In the genomic region with DNA sequence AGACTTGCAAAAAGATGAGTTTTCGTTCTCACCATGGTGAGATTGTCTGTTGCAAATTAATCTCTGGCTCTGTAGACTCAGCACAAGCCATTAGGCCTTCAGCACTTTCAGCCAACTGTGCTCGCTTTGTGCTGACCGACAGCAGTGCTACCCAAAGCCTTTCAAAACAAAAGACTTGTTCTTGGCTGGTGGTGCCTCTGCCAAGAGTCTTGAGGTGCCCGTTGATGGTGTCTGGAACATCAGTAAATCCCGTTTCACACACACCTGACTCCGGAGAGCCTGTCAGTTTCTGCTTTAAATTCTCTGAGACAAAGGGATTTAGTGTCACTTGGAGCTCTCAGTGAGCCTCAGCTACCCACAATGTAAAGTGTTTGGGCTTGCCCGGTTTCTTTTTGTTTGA, we compare ENCODE assay signal across 32 mouse cellular contexts. TPM values are rescaled to one million over a fixed set of nuclear protein-coding genes. Genes with fewer than 3 reads are reported as not detected.
"Had no signal": no experiment of that assay in that cellular context is flagged by ENCODE, and none has a peak within 500 bp of the region (broad histone marks: within the 10 kb centered on the region; RNA-seq: fewer than 3 reads in every experiment).

No protein-coding gene starts in this region.

- DNase-seq: left cerebral cortex, postnatal 4 days; liver; liver, embryonic 13.5 days; liver, postnatal 0 days; lung, adult 18-20 months; lung, embryonic 14.5 days; lung, postnatal 10 days; lung, postnatal 14 days; lung, postnatal 36 days; lung, postnatal 4 days; midbrain, embryonic 14.5 days had no signal

- H3K4me3 ChIP-seq: limb, embryonic 10.5 days; limb, embryonic 12.5 days; limb, embryonic 13.5 days; limb, embryonic 15.5 days; liver, embryonic 12.5 days; liver, embryonic 13.5 days; liver, embryonic 15.5 days; lung, embryonic 15.5 days; megakaryocyte, embryonic 14.5 days; midbrain, embryonic 10.5 days; midbrain, embryonic 12.5 days; midbrain, embryonic 13.5 days; midbrain, embryonic 15.5 days; myocyte; neural tube, embryonic 12.5 days had no signal

- H3K4me1 ChIP-seq: limb, embryonic 10.5 days; limb, embryonic 12.5 days; limb, embryonic 13.5 days; limb, embryonic 15.5 days; liver, embryonic 12.5 days; liver, embryonic 13.5 days; liver, embryonic 15.5 days; lung, embryonic 15.5 days; midbrain, embryonic 10.5 days; midbrain, embryonic 12.5 days; midbrain, embryonic 13.5 days; midbrain, embryonic 15.5 days; neural tube, embryonic 12.5 days had no signal

RNA-seq across cellular contexts. Expression of a gene that starts 6.2 kb away (rescaled TPM):
- polyA plus RNA-seq: liver, adult 2 months; liver, embryonic 12.5 days; liver, embryonic 14.5 days; lung, embryonic 14.5 days; macrophage; midbrain, embryonic 10.5 days; midbrain, embryonic 11.5 days; midbrain, embryonic 12.5 days; midbrain, embryonic 13.5 days; midbrain, embryonic 14.5 days; midbrain, embryonic 15.5 days; midbrain, embryonic 16.5 days; midbrain, postnatal 0 days had no signal

RNA-seq across cellular contexts. Expression of a gene that starts 26.7 kb away (rescaled TPM):
- polyA plus RNA-seq: limb, embryonic 11.5 days; limb, embryonic 12.5 days; macrophage had no signal
